Mouse (Mus musculus) cerebellum, adult 2 months (tissue): Measurements from ENCODE around the gene Foxo3.

Experiments used
- CTCF ChIP-seq: fragments of 200-500 bp; IDR thresholded peaks from 2 replicates; pipeline ENCODE4 v1.5.1; 2011; ENCODE audit warnings: low read depth, mild to moderate bottlenecking, control low read depth, low read length, moderate library complexity, borderline replicate concordance; ENCODE audit not compliant: insufficient read depth
- POLR2A ChIP-seq: fragments of 200-500 bp; IDR thresholded peaks from 2 replicates; pipeline ENCODE4 v1.6.1; 2011; ENCODE audit warnings: low read length, control low read depth, borderline replicate concordance; ENCODE audit not compliant: insufficient read depth

GRCm38 (mm10) chr10:42174283-42174682 lies 102.3 kb downstream of the Foxo3 start:
- no peak for TF ChIP-seq CTCF
- no peak for TF ChIP-seq POLR2A
